Mouse (Mus musculus): ENCODE results near the gene Exo1. TPM values are rescaled to one million over a fixed set of nuclear protein-coding genes. Genes with fewer than 3 reads are reported as not detected.

Exo1 gene
- 0.17 and 0.21 TPM in 2 replicates for polyA plus RNA-seq (2012; rRNA removed)

- DNase-seq (ENCODE audit: low spot score): peak; percentile 78
Observed at GRCm38 (mm10) chr1:175880453-175881296, at the start of gene Exo1. Exo1 (plus strand) TSS chr1:175880581.

- no peak for DNase-seq (ENCODE audit: low spot score)
Observed at GRCm38 (mm10) chr1:175855515-175855914, 24.9 kb upstream of the Exo1 start.

- DNase-seq (ENCODE audit: low spot score): no peak
Observed at GRCm38 (mm10) chr1:175867050-175867449, 13.3 kb upstream of the Exo1 start.

GRCm38 (mm10) chr1:175867558-175867957 lies 12.8 kb upstream of the Exo1 start:
- DNase-seq (ENCODE audit: low spot score): no peak

GRCm38 (mm10) chr1:175870716-175871115 lies 9.7 kb upstream of the Exo1 start:
- DNase-seq (ENCODE audit: low spot score): no peak

- no peak for DNase-seq (ENCODE audit: low spot score)
Observed at GRCm38 (mm10) chr1:175872028-175872816, 8.2 kb upstream of the Exo1 start.

GRCm38 (mm10) chr1:175883398-175883797 lies 3.0 kb downstream of the Exo1 start:
- DNase-seq (ENCODE audit: low spot score): no peak

- DNase-seq (ENCODE audit: low spot score): no peak
Observed at GRCm38 (mm10) chr1:175893263-175893662, 12.9 kb downstream of the Exo1 start.

- no peak for DNase-seq (ENCODE audit: low spot score)
Observed at GRCm38 (mm10) chr1:175893726-175894125, 13.3 kb downstream of the Exo1 start.

- DNase-seq (ENCODE audit: low spot score): no peak
Observed at GRCm38 (mm10) chr1:175911207-175911606, 30.8 kb downstream of the Exo1 start.

- no peak for DNase-seq (ENCODE audit: low spot score)
Observed at GRCm38 (mm10) chr1:175912038-175912437, 31.7 kb downstream of the Exo1 start.

GRCm38 (mm10) chr1:175913728-175914303 lies 33.4 kb downstream of the Exo1 start:
- DNase-seq (ENCODE audit: low spot score): no peak

GRCm38 (mm10) chr1:175920029-175920428 lies 39.6 kb downstream of the Exo1 start, which contains the start of gene Gm38100:
Gm38100 (plus strand) TSS chr1:175920329.
- no peak for DNase-seq (ENCODE audit: low spot score)

GRCm38 (mm10) chr1:175921091-175921490 lies 40.7 kb downstream of the Exo1 start:
- DNase-seq (ENCODE audit: low spot score): no peak

GRCm38 (mm10) chr1:175923848-175924787 lies 43.7 kb downstream of the Exo1 start:
- DNase-seq (ENCODE audit: low spot score): peak; percentile 34

- no peak for DNase-seq (ENCODE audit: low spot score)
Observed at GRCm38 (mm10) chr1:175931391-175931790, 51.0 kb downstream of the Exo1 start.

GRCm38 (mm10) chr1:175936282-175936737 lies 55.9 kb downstream of the Exo1 start:
- no peak for DNase-seq (ENCODE audit: low spot score)

GRCm38 (mm10) chr1:175938731-175939130 lies 58.4 kb downstream of the Exo1 start:
- DNase-seq (ENCODE audit: low spot score): no peak

GRCm38 (mm10) chr1:175943168-175943567 lies 62.8 kb downstream of the Exo1 start:
- no peak for DNase-seq (ENCODE audit: low spot score)

- no peak for DNase-seq (ENCODE audit: low spot score)
Observed at GRCm38 (mm10) chr1:175946718-175947315, 66.4 kb downstream of the Exo1 start.

GRCm38 (mm10) chr1:175950421-175950820 lies 70.0 kb downstream of the Exo1 start:
- DNase-seq (ENCODE audit: low spot score): no peak

All from urinary bladder, adult 2 months (tissue).